Mouse (Mus musculus): ENCODE results near the gene Stx19. TPM values are rescaled to one million over a fixed set of nuclear protein-coding genes. Genes with fewer than 3 reads are reported as not detected.

Stx19 gene
- polyA plus RNA-seq, 1 experiment from 2014 or later = 0.29 TPM

DNA sequence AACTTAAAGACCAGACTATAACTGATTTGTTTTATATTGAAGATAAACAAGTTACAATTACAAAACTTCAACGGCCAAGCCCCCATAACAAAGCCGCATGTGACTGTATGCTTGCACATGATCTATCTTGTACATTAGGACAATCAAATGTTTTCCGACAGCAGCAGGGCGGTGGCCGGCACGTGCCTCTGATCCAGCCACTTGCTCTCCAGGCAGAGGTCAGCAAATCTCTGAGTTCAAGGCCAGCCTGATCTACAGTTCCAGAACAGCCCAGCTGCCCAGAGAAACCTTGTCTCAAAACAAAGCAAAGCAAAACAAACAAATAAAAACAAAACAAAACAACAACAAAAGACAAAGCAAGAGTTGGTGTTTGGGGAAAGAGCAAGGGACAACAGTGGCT is 40.9 kb downstream of the Stx19 start:
- Histone ChIP-seq H3K27me3 (ENCODE audit: control insufficient read depth, insufficient read depth, low read length) (no peaks in the 10 kb centered on the region), H3K36me3 (ENCODE audit: control insufficient read depth, insufficient read depth, low read length) (no peaks in the 10 kb centered on the region), H3K4me3 (ENCODE audit: low read depth, low read length) (no peak overlapping the region), H3K4me2 (ENCODE audit: low read depth, low read length, severe bottlenecking) (no peak overlapping the region), H3K27ac (ENCODE audit: low read depth, low read length) (no peak overlapping the region), H3K9me3 (ENCODE audit: control insufficient read depth, low read length) (no peaks in the 10 kb centered on the region), H3K9ac (ENCODE audit: low read length) (no peak overlapping the region), H3K4me1 (replicated peaks; ENCODE audit: control insufficient read depth, insufficient read depth, low read length) (no peaks in the 10 kb centered on the region)
- ATAC-seq (replicated peaks; ENCODE audit: low FRiP score) = no peak
- no peak for DNase-seq (ENCODE audit: low spot score)
- WGBS = 86% methylated on average over 6 of the region's 6 CpGs

DNA sequence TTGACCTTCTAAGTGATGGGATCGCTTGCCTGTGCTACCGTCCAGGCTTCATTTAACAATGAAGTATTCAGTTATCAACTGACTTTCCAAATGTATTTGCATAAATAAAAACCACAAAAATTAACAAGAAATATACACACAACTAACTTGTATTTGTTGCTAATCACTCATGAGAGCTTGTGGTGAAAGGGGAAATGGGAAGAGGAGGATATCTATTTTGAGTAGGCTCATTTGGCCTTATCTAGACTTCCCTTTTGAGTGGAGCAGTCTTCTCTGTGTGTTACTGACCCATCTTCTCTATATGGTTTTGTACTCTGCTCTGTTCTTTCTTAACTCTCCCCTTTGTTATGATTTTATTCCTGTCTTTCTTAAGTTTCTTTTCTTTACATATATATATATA is 41.8 kb downstream of the Stx19 start:
- no peak overlapping the region for H3K9ac ChIP-seq (ENCODE audit: low read length)
- no peak overlapping the region for H3K4me3 ChIP-seq (ENCODE audit: low read depth, low read length)
- H3K4me2 ChIP-seq (ENCODE audit: low read depth, low read length, severe bottlenecking) = no peak overlapping the region
- H3K4me1 ChIP-seq (replicated peaks; ENCODE audit: control insufficient read depth, insufficient read depth, low read length) = no peaks in the 10 kb centered on the region
- H3K27ac ChIP-seq (ENCODE audit: low read depth, low read length) = no peak overlapping the region
- no peaks in the 10 kb centered on the region for H3K36me3 ChIP-seq (ENCODE audit: control insufficient read depth, insufficient read depth, low read length)
- 97% methylated on average over 2 of the region's 2 CpGs for WGBS
- no peaks in the 10 kb centered on the region for H3K9me3 ChIP-seq (ENCODE audit: control insufficient read depth, low read length)
- ATAC-seq (replicated peaks; ENCODE audit: low FRiP score) = no peak
- no peak for DNase-seq (ENCODE audit: low spot score)
- H3K27me3 ChIP-seq (ENCODE audit: control insufficient read depth, insufficient read depth, low read length) = no peaks in the 10 kb centered on the region

DNA sequence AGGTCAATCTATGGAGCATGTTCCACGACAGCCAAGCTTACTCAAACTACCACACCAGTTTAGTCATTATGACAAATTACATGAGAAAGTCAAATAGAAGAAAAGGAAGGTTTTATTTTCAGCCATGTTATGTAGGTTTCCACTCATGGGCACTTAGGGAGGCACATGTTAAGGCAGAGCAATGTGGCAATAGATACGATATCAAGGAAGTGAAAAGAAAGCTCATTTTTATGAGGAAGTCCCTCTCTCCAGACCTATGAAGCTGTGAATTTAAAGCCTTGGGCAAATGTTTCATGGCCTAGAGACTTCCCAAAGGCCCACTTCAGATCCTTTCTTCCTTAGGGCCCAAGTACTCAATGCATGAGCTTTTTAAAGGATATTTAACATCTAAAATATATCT is 43.0 kb downstream of the Stx19 start:
- Histone ChIP-seq H3K9me3 (ENCODE audit: control insufficient read depth, low read length) (no peaks in the 10 kb centered on the region), H3K4me2 (ENCODE audit: low read depth, low read length, severe bottlenecking) (no peak overlapping the region), H3K4me3 (ENCODE audit: low read depth, low read length) (no peak overlapping the region), H3K36me3 (ENCODE audit: control insufficient read depth, insufficient read depth, low read length) (no peaks in the 10 kb centered on the region), H3K9ac (ENCODE audit: low read length) (no peak overlapping the region), H3K27me3 (ENCODE audit: control insufficient read depth, insufficient read depth, low read length) (no peaks in the 10 kb centered on the region), H3K27ac (ENCODE audit: low read depth, low read length) (no peak overlapping the region), H3K4me1 (replicated peaks; ENCODE audit: control insufficient read depth, insufficient read depth, low read length) (no peaks in the 10 kb centered on the region)
- DNase-seq (ENCODE audit: low spot score) = no peak
- 97% methylated on average over 2 of the region's 2 CpGs for WGBS
- ATAC-seq (replicated peaks; ENCODE audit: low FRiP score) = no peak

DNA sequence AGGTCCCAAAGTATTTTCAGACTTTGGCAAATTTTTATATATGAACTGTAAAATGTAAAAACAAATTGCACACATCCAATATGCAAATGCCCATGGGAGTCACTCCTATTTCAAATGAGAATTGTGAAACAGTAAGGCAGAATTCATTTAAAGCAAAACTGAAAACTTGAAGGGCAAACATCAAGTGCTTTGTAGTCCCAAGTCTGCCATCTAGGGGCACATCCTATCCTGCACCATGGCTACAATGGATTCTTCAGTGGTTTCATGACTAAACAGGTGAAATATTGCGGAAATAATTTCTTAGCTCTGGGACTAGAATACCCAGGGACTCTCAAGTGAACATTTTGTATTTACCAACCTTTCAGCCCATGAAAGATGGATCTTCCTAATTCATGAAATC is 43.5 kb downstream of the Stx19 start:
- DNase-seq (ENCODE audit: low spot score) = no peak
- Histone ChIP-seq H3K36me3 (ENCODE audit: control insufficient read depth, insufficient read depth, low read length) (no peaks in the 10 kb centered on the region), H3K4me3 (ENCODE audit: low read depth, low read length) (no peak overlapping the region), H3K27me3 (ENCODE audit: control insufficient read depth, insufficient read depth, low read length) (no peaks in the 10 kb centered on the region), H3K9me3 (ENCODE audit: control insufficient read depth, low read length) (no peaks in the 10 kb centered on the region), H3K27ac (ENCODE audit: low read depth, low read length) (no peak overlapping the region), H3K4me1 (replicated peaks; ENCODE audit: control insufficient read depth, insufficient read depth, low read length) (no peaks in the 10 kb centered on the region), H3K9ac (ENCODE audit: low read length) (no peak overlapping the region), H3K4me2 (ENCODE audit: low read depth, low read length, severe bottlenecking) (no peak overlapping the region)
- ATAC-seq (replicated peaks; ENCODE audit: low FRiP score) = no peak
- 94% methylated on average over 1 of the region's 1 CpGs for WGBS

DNA sequence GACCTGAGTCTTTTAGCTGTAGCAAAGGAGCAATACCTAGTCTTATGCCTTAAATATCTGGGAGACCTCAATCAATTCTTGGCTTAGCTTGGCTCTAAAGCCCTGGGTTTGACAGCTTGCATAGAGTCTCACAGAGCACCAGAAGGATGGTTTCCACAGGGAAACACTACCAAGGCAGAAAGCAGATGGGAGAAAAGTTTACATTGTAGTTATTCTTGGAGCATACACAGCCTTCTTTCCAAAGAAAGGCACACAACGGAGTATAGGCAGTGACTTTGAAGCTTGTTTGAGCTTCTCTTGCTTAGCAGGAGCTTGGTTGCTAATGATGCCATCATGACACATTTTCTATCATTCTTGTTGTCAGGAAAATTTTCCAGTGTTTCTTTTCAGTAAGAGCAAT is 45.7 kb downstream of the Stx19 start:
- ATAC-seq (replicated peaks; ENCODE audit: low FRiP score) (no peak), DNase-seq (ENCODE audit: low spot score) (no peak)
- Histone ChIP-seq H3K27ac (ENCODE audit: low read depth, low read length) (no peak overlapping the region), H3K27me3 (ENCODE audit: control insufficient read depth, insufficient read depth, low read length) (no peaks in the 10 kb centered on the region), H3K4me3 (ENCODE audit: low read depth, low read length) (no peak overlapping the region), H3K9ac (ENCODE audit: low read length) (no peak overlapping the region), H3K4me1 (replicated peaks; ENCODE audit: control insufficient read depth, insufficient read depth, low read length) (no peaks in the 10 kb centered on the region), H3K9me3 (ENCODE audit: control insufficient read depth, low read length) (no peaks in the 10 kb centered on the region), H3K4me2 (ENCODE audit: low read depth, low read length, severe bottlenecking) (no peak overlapping the region), H3K36me3 (ENCODE audit: control insufficient read depth, insufficient read depth, low read length) (no peaks in the 10 kb centered on the region)
- WGBS = 89% methylated on average over 1 of the region's 1 CpGs

DNA sequence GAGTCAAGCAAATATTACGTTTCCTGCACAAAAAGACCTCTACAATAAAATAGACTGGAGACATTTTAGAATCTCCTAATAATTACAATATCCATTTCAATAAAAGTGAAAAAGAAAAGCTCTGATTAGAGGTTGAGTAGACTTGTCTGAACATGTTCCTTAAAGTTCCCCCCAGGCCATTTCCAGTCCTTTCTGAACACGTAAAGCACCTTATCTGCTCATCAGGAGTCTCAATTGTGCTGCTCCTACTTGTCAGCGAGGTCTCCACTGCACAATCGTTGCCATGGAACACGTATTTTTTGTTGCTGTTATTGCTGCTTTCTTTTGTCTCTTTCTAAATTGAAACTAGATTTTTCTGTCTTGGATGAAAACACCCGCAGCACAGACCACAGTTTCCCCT is 47.0 kb downstream of the Stx19 start:
- ATAC-seq (replicated peaks; ENCODE audit: low FRiP score) (no peak), DNase-seq (ENCODE audit: low spot score) (no peak)
- WGBS = 73% methylated on average over 6 of the region's 6 CpGs
- Histone ChIP-seq H3K27ac (ENCODE audit: low read depth, low read length) (no peak overlapping the region), H3K4me1 (replicated peaks; ENCODE audit: control insufficient read depth, insufficient read depth, low read length) (no peaks in the 10 kb centered on the region), H3K9ac (ENCODE audit: low read length) (no peak overlapping the region), H3K4me2 (ENCODE audit: low read depth, low read length, severe bottlenecking) (no peak overlapping the region), H3K9me3 (ENCODE audit: control insufficient read depth, low read length) (no peaks in the 10 kb centered on the region), H3K36me3 (ENCODE audit: control insufficient read depth, insufficient read depth, low read length) (no peaks in the 10 kb centered on the region), H3K4me3 (ENCODE audit: low read depth, low read length) (no peak overlapping the region), H3K27me3 (ENCODE audit: control insufficient read depth, insufficient read depth, low read length) (no peaks in the 10 kb centered on the region)

DNA sequence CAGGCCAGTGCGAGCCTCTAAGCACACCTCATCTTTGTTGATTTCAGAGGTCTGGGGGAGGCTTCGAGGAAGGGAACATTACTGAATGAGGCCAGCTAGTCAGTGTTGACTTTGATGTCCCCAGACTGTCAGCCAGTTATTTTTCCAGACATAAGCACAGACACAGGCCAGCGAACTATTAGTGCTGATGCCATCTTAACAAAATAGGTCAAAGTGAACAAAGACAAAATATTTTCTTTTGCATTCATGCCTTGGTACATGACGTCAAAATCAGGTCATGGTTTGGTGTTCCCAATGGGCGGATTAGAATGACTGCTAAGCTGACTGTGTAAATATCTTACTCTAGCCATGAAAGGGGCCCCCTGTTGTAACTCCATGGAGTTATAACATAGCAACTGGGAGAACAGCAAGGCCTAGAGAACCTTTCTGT is 58.2 kb downstream of the Stx19 start:
- DNase-seq (ENCODE audit: low spot score) (no peak), ATAC-seq (replicated peaks; ENCODE audit: low FRiP score) (no peak)
- no peaks in the 10 kb centered on the region; the same call in 1 of the 2 replicates for H3K9me3 ChIP-seq (ENCODE audit: control insufficient read depth, low read length)
- 87% methylated on average over 5 of the region's 5 CpGs for WGBS
- H3K4me1 ChIP-seq (replicated peaks; ENCODE audit: control insufficient read depth, insufficient read depth, low read length) = no peaks in the 10 kb centered on the region
- H3K27me3 ChIP-seq (ENCODE audit: control insufficient read depth, insufficient read depth, low read length) = no peaks in the 10 kb centered on the region
- H3K36me3 ChIP-seq (ENCODE audit: control insufficient read depth, insufficient read depth, low read length) = no peaks in the 10 kb centered on the region
- H3K27ac ChIP-seq (ENCODE audit: low read depth, low read length) = no peak overlapping the region
- H3K4me2 ChIP-seq (ENCODE audit: low read depth, low read length, severe bottlenecking) = no peak overlapping the region
- H3K9ac ChIP-seq (ENCODE audit: low read length) = no peak overlapping the region
- H3K4me3 ChIP-seq (ENCODE audit: low read depth, low read length) = no peak overlapping the region

DNA sequence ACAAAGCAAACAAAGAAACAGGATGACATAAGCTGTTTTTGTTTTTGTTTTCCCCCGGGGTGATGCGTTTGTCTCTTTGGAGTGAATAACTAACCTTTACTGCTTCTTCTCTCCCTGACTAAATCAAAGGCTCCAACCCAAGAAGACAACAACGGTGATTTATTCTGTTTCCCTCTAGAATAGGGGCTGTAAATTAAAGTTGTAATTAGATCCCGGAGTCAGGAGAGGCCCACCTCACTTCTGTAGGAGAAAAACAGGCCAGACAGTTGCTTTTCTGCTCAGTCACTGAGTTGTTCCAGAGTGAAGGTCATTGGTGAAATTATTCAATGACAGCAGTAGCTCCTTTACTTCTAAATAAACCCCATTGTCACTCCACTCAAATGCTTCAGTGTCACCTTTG is 58.7 kb downstream of the Stx19 start:
- Histone ChIP-seq H3K9me3 (ENCODE audit: control insufficient read depth, low read length) (no peaks in the 10 kb centered on the region; the same call in 1 of the 2 replicates), H3K4me3 (ENCODE audit: low read depth, low read length) (no peak overlapping the region), H3K27ac (ENCODE audit: low read depth, low read length) (no peak overlapping the region), H3K36me3 (ENCODE audit: control insufficient read depth, insufficient read depth, low read length) (no peaks in the 10 kb centered on the region), H3K9ac (ENCODE audit: low read length) (no peak overlapping the region), H3K4me1 (replicated peaks; ENCODE audit: control insufficient read depth, insufficient read depth, low read length) (no peaks in the 10 kb centered on the region), H3K27me3 (ENCODE audit: control insufficient read depth, insufficient read depth, low read length) (no peaks in the 10 kb centered on the region), H3K4me2 (ENCODE audit: low read depth, low read length, severe bottlenecking) (no peak overlapping the region)
- ATAC-seq (replicated peaks; ENCODE audit: low FRiP score) = no peak
- 76% methylated on average over 4 of the region's 4 CpGs for WGBS
- no peak for DNase-seq (ENCODE audit: low spot score)

All from forebrain, embryonic 11.5 days (tissue).